Mouse (Mus musculus): Measurements from ENCODE around the gene Sigirr.

GRCm38 (mm10) chr7:141073782-141074181 is 26.6 kb downstream of the Sigirr start:
- TF ChIP-seq EP300 (IDR thresholded peaks at IDR 0.05; ENCODE audit: low read depth) (no peak), CTCF (IDR thresholded peaks at IDR 0.05; ENCODE audit: low read depth) (no peak)
